Mouse (Mus musculus): ENCODE data around the gene Wdr34.

GRCm38 (mm10) chr2:30063235-30063634 is 14.6 kb upstream of the Wdr34 start:
- TF ChIP-seq CTCF (IDR thresholded peaks at IDR 0.05), result no peak
- TF ChIP-seq EP300 (IDR thresholded peaks at IDR 0.05), result no peak
